Comparison of ENCODE assay signal across 22 mouse cellular contexts in the genomic region with DNA sequence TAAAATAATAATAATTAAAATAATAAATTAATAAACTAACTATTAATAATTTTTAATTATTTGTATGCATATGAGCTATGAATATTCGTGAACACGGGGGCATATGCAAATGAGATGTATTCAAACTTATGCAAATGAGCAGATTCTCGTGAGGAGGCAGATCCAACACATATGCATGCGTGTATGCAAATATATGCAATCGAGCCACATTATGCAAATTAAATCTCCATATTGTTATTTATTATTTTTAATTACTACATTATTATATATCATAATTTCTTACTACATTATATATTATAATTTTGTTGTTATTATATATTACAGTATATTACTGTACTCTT. TPM values are rescaled to one million over a fixed set of nuclear protein-coding genes. Genes with fewer than 3 reads are reported as not detected.
"Had no signal": no experiment of that assay in that cellular context is flagged by ENCODE, and none has a peak within 500 bp of the region (broad histone marks: within the 10 kb centered on the region; RNA-seq: fewer than 3 reads in every experiment).

No protein-coding gene starts in this region.

- H3K4me2 ChIP-seq: limb, embryonic 13.5 days; stomach, embryonic 15.5 days had no signal

- H3K4me1 ChIP-seq: limb, embryonic 13.5 days; stomach, embryonic 15.5 days had no signal

- H3K9me3 ChIP-seq: limb, embryonic 13.5 days; stomach, embryonic 15.5 days had no signal

- DNase-seq: kidney, adult 18-20 months; kidney, postnatal 10 days; kidney, postnatal 4 days; left cerebral cortex, postnatal 4 days; lung, adult 2 months; lung, postnatal 36 days; right cerebral cortex, postnatal 14 days; thymus, adult 2 months; thymus, postnatal 25 days had no signal

- ATAC-seq: lung, postnatal 0 days had no signal

- H3K27me3 ChIP-seq: limb, embryonic 13.5 days; stomach, embryonic 15.5 days had no signal

- H3K4me3 ChIP-seq: layer of hippocampus, adult 2 months; limb, embryonic 13.5 days; stomach, embryonic 15.5 days had no signal

- H3K9ac ChIP-seq: limb, embryonic 13.5 days; liver, embryonic 14.5 days; stomach, embryonic 15.5 days had no signal

- H3K27ac ChIP-seq: layer of hippocampus, adult 2 months; limb, embryonic 13.5 days; liver, embryonic 14.5 days; stomach, embryonic 15.5 days had no signal

RNA-seq across cellular contexts. Expression of a gene that starts 21.8 kb away (rescaled TPM):
- total RNA-seq: layer of hippocampus, adult 2 months; layer of hippocampus, postnatal 10 days; left cerebral cortex, postnatal 10 days; left cerebral cortex, postnatal 4 days; liver, adult 2 months; megakaryocyte progenitor cell, adult 5-6 weeks had no signal
- polyA plus RNA-seq: kidney, embryonic 14.5 days; limb, embryonic 13.5 days; lung, adult 2 months; lung, postnatal 0 days; neural tube, embryonic 11.5 days; spleen, adult 2 months; urinary bladder, adult 2 months had no signal
